Mouse (Mus musculus) left cerebral cortex, postnatal 36 days (tissue): ENCODE data around the gene Thy1. TPM values are rescaled to one million over a fixed set of nuclear protein-coding genes. Genes with fewer than 3 reads are reported as not detected.

Source experiments
- DNase-seq, 2 experiments: peaks; one replicate each; pipeline ENCODE4 v3.0.0; 2021 to 2022; ENCODE audit warnings: low spot score in 2 of 2, mixed read lengths in 1 of 2
- intact Hi-C: fragments of 180-260 bp; cut with DNase I; formaldehyde crosslinking; loops from one replicate; pipeline ENCODE4 v1.15.1; 2025
- total RNA-seq, 2 experiments: library from RNA; stranded (reverse); gene quantifications; 2 replicates each; pipeline ENCODE4 v1.2.3; 2021

Thy1 gene
- total RNA-seq, 2 experiments from 2014 or later = 821 to 972 TPM

GRCm38 (mm10) chr9:44031946-44032345 is 11.2 kb upstream of the Thy1 start:
- intact Hi-C loops = loop anchor here (1.0 kb wide), 1 partner anchor 44 kb away; no protein-coding TSS in a partner anchor
- DNase-seq = no peak

GRCm38 (mm10) chr9:44033317-44033716 is 9.9 kb upstream of the Thy1 start:
- intact Hi-C loops = no loop called here
- no peak for DNase-seq

- DNase-seq = no peak
- intact Hi-C loops = no loop called here
Measured at GRCm38 (mm10) chr9:44033957-44034727, 9.0 kb upstream of the Thy1 start.

GRCm38 (mm10) chr9:44037106-44037505 is 6.1 kb upstream of the Thy1 start:
- intact Hi-C loops = no loop called here
- no peak for DNase-seq

GRCm38 (mm10) chr9:44041511-44042395 is 1.4 kb upstream of the Thy1 start:
- intact Hi-C loops = loop anchor here (2.0 to 5.0 kb wide), 2 partner anchors 25 to 39 kb away; partner anchors contain the start of gene Usp2
- no peak for DNase-seq

GRCm38 (mm10) chr9:44042396-44042680 is 846 bp upstream of the Thy1 start:
- DNase-seq = no peak
- intact Hi-C loops = loop anchor here (2.0 to 5.0 kb wide), 2 partner anchors 24 to 40 kb away; partner anchors contain the start of gene Usp2

GRCm38 (mm10) chr9:44043708-44044425 is 683 bp downstream of the Thy1 start:
- intact Hi-C loops = loop anchor here (2.0 to 5.0 kb wide), 2 partner anchors 23 to 42 kb away; partner anchors contain the start of gene Usp2
- peak in 1 of 2 experiments; percentile 34 for DNase-seq

- DNase-seq = peak in 1 of 2 experiments; percentile 40
- intact Hi-C loops = loop anchor here (5.0 kb wide), 1 partner anchor 42 kb away; no protein-coding TSS in a partner anchor
Measured at GRCm38 (mm10) chr9:44044426-44045157, 1.4 kb downstream of the Thy1 start.

GRCm38 (mm10) chr9:44045158-44045883 is 2.1 kb downstream of the Thy1 start:
- DNase-seq = no peak
- intact Hi-C loops = no loop called here

GRCm38 (mm10) chr9:44045884-44046272 is 2.7 kb downstream of the Thy1 start:
- intact Hi-C loops = no loop called here

GRCm38 (mm10) chr9:44046426-44046825 is 3.2 kb downstream of the Thy1 start:
- DNase-seq = no peak
- intact Hi-C loops = no loop called here

More at GRCm38 (mm10) chr9:44045884-44046272, 2.7 kb downstream of the Thy1 start:
- no peak for DNase-seq

- intact Hi-C loops = no loop called here
- no peak for DNase-seq
Measured at GRCm38 (mm10) chr9:44047071-44047470, 3.9 kb downstream of the Thy1 start.

GRCm38 (mm10) chr9:44047571-44048490 is 4.6 kb downstream of the Thy1 start:
- DNase-seq = no peak
- intact Hi-C loops = no loop called here

- intact Hi-C loops = no loop called here
- DNase-seq = peak; percentile 65 to 73
Measured at GRCm38 (mm10) chr9:44048541-44049380, 5.6 kb downstream of the Thy1 start.

GRCm38 (mm10) chr9:44049381-44050165 is 6.4 kb downstream of the Thy1 start:
- intact Hi-C loops = no loop called here
- no peak for DNase-seq

- DNase-seq = no peak
- intact Hi-C loops = no loop called here
Measured at GRCm38 (mm10) chr9:44052855-44053254, 9.7 kb downstream of the Thy1 start.
